Mouse (Mus musculus) A20 (cell line): ENCODE results near the gene Lactb.

ENCODE experiments used
- DNase-seq: peaks from one replicate; pipeline ENCODE4 v3.0.0-alpha.2; 2011; ENCODE audit warnings: low read depth, low spot score

Lactb gene

DNA sequence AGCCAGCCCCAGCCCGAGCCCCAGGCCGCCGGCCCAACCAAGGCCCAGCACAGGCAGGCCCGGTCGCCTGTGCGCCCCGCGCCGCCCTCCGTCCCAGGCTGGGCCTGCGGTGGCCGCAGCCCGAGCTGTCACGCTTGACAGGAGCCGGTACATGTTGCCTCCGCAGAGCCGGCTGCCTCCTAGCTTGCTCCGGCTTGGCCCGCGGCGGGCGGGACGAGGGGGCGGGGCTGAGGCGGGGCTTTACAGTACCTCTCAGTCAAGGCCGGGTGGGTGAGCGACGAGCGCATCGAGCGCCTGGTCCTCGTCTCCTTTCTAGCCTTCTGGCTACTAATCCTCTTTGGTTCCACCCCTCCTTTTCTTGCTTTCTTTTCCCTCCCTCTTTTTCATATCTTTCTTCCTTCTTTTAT, at the start of gene Lactb:
Lactb (minus strand) TSS at position 246 of the 407 bp plus-strand sequence.
- peak; percentile 92 for DNase-seq

DNA sequence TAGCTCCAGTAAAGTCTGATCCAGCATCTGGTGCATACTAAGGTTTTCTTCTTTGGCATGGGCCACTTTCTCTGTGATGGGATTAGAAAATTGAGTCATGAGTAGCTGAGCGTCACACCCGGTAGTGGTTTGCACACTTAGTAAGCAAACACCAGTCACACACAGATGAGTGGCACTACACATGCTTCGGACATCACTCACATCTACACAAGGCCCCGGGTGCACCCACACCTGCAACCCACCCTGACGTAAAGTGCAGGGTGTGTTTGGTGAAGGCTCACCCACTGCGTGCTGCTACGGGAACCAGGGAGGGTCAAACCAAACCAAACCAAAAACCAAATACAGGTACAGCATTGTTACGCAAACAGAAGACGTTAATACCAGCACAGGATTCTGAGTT, 48.1 kb upstream of the Lactb start:
- DNase-seq, result no peak

DNA sequence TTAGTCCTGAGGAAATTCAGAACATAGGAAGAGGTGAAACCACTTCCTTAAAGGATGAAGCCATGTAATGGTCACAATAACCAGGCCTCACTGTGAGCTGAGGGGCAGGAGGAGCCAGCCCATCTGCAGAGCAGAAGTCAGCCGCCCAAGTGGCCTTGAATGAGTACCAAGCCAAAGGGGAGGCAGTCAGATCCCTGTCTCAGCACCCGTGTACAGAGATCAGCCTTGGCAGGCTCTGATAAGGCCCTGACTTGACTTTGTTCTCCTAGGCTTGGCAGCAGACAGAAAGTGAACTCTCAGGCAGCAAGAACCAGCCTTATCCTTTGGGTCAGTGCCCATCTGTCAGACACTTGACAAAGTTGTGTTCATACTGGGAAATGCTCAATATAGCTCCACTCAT, 44.8 kb upstream of the Lactb start:
- no peak for DNase-seq

DNA sequence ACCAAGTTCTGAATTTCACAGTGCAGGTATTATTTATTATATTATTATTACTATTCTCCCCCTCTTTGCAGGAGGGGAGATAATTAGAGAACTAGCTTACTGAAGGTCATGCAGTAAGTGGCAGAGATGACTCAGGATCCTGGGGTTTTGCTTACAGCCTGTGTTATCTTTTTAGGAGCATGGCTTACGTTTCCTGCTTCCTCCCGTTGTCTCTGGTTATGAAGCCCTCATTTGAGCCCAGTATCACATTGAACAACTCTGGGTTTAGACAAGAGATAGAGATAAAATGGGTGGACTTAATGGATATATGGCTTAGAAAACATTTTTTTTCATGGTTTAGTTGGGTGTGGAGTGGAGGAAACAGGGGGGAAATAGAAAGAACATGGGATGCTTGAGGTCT, 38.2 kb upstream of the Lactb start:
- DNase-seq, result no peak

DNA sequence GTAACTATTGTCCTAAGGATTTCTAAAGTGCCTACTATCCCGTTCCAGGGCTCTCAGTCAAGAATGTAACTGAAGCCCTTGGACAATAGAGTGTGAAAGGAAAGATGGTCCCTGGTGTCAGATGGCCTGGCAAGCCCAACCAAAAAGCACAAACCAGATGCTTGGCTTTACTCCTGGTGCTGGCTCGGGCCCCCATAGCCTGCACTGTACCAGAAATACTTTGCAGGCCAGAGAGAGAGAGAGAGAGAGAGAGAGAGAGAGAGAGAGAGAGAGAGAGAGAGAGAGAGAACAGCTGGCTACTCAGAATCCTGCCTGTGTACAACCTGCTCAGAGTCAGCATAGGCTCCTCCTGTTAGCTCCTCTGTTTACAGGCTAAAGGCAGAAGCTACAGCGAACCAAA, 37.2 kb upstream of the Lactb start:
- DNase-seq, result no peak

DNA sequence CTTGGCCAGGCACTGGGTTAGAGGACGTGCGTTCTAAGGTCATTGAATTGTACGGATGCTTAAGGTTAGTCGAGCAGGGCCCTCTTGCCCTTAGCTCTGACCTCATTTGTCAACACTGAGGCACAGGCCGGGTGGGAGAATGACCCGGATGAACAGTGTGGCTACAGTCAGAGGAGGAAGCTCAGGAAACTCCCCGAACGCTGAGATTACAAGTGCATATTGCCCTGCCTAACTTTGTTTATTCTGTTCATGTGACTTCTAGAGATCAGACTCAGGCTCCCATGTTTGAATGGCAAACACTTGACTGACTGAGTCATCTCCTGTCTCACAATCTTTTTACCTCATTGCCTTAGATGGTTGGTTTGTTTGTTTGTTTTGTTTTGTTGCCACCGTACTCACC, 36.2 kb upstream of the Lactb start:
- DNase-seq, result no peak

DNA sequence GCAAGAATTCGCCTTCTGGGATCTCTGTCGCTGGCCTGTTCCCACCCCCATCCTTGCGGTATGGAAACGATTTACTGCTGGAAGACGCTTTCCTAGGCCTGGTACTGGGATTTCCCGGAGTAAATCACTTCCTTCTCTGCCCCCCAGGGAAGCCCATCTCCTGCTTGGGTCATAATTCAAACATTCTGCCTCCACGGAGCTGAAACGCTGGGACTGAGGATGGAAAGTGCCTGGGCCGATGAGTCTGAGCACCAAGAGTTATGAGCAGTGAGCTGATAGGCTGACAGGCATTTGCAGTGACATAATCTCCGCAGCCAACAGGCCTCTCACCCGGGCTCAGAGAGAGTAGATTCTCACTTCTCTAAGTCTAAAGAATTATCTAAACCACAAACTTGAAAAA, 33.5 kb upstream of the Lactb start:
- no peak for DNase-seq

DNA sequence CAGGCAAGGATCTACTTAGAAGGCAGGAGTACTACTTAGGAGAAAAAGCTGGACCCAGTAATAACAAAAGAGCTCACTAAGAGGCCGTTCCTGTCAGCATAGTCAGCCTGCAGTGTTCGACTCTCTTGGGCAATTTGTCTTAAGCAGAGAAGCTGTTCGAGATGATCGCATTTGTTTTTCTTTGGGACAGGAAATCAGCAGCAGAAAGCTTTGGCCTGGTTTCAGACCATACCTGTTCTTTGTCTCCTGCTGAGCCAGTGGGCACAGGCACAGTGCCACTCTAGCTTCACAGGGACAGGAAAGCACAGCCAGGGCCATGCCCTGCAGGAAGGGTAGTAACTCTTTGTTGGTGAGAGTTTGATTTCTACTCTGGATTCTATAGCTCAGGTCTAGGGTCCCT, 31.1 kb upstream of the Lactb start:
- DNase-seq, result no peak

DNA sequence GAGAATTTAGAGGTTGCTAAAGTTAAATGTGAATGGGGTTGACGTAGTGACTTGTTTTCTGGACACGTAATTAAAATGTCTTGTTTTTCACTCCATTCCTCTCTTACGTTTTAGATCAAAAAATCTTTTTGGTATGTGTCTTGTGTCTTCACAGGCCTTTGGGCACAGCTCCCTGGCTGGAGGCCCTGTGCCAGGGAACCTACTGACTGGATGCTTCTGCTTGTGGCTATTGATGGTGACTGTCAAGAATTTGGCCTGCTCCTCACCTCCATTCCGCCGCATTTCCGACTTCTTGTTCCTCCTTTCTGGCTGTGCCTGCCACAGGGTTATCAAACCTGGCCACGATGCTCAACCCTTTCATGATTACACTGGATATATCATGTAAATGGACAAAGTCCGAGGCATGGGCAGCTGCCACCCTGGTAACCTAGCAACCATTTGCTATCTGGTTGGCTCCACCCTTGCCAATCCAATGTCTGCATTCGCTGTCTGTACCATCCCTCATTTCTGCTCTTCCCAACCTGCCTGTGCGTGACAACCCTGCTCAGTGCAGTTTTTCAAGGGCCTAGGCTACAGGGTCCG, 30.0 kb upstream of the Lactb start:
- DNase-seq, result no peak

DNA sequence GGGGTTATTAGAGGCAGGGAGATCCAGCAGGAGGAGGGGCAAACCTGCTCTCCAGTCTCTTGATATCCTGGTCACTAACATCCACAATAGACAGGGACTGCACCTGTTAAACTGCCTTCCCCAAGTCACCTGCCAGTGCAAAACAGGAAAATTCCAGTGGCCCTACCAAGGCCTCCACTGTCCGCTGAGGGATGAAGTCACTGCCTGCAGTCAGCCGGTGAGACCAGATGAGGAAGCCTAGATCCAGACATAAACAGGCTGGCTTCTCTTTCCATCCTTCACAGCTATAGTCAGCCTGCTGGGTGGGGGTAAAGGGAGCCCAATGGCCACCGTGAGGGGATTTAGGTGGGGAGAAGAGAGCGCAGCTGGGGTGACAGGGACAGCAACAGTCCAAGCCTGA, 28.4 kb upstream of the Lactb start:
- DNase-seq, result no peak

DNA sequence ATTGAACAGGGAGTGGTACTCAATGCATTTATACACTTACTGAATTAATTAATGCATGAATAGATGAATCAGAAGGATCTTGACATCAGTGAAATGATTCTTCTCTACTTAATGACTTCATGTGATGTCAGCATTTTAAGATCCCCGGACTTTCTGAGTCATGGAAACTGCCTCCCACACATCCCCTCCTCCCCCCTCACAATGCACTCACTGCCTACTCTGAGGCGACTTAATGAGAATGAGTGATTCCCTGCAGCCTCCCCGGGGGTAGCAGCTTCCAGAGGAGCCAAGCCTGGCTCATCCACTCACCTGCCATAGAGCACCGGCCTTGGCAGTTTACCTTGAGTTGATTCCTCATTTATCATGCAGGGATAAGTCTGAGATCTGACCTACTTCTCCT, 27.9 kb upstream of the Lactb start:
- no peak for DNase-seq

DNA sequence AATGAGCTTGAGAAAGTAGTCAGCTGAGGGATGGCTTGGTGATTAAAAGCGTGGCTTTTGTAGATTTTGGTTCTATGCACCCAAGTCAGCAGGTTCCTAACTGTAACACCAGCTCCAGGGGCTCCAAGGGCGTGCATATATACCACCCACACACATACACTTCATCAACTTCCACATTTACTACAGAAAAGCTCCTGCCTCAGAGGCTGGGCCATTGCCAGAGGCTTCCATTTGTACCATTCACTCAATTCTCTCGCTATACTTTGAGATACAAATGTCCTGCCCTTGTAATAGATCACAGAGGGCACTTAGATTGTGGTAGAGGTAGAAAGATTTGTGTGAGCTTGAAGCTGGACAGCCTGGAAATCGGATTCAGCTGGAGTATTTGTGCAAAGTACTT, 26.2 kb upstream of the Lactb start:
- no peak for DNase-seq

DNA sequence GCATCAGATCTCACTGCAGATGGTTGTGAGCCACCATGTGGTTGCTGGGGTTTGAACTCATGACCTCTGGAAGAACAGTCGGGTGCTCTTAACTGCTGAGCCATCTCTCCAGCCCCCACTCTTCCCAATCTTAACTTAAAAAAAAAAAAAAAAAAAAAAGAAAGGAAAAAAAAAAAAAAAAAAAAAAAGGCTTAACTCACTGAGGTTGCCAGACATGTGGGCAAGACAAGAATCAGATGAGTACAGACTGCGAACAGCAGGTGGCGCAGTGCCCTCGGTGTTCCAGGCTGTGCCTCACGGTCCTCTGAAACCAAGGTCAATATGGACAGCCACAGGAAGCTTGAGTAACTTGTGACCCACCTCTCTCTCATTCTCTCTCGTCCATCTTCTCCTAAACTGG, 25.8 kb upstream of the Lactb start:
- DNase-seq, result peak; percentile 83

DNA sequence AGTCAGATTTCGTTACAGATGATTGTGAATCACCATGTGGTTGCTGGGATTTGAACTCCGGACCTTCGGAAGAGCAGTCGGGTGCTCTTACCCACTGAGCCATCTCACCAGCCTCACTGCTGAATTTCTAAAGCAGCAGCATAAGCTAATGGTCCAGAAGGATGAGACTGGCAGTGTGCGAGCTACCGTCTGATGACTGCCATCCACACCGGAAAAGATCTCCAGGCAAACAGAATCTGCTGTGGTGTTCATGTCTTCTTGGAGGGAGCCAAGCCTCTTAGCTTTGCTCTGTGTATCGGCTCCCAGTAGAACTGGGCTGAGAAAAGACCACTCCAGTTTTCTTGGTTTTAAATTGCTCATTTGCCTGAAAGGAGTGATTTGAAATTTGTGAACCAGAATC, 24.4 kb upstream of the Lactb start:
- DNase-seq, result no peak

DNA sequence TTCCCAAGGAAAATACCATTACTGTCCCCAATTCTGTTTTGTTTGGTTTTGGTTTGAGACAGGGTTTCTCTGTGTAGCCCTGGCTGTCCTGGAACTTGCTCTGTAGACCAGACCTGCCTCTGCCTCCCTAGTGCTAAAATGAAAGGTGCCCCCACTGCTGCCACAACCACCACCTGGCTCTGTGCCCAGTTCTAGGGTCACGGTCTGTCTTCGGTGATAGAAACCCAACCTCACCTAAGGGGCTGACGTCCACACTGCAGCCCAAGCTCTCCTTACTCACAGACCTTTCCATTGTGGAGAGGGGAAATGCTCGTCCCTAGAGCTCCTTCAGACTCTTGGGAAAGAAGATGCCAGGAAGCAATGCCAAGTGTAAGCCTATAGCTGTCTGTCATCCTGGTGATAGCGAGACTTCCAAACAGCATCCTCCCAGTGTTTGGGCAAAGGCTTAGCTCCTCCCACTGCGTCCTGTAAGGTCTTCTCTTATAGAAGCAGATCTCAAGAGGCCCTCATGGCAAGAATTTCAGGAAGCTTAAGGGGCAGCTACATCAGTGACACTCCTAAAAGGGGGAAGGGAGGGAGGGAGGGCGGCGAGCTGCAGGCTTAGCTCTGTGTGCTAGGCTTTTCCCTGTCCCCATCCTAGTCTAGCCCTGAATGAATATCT, 16.6 kb upstream of the Lactb start:
- DNase-seq, result no peak

DNA sequence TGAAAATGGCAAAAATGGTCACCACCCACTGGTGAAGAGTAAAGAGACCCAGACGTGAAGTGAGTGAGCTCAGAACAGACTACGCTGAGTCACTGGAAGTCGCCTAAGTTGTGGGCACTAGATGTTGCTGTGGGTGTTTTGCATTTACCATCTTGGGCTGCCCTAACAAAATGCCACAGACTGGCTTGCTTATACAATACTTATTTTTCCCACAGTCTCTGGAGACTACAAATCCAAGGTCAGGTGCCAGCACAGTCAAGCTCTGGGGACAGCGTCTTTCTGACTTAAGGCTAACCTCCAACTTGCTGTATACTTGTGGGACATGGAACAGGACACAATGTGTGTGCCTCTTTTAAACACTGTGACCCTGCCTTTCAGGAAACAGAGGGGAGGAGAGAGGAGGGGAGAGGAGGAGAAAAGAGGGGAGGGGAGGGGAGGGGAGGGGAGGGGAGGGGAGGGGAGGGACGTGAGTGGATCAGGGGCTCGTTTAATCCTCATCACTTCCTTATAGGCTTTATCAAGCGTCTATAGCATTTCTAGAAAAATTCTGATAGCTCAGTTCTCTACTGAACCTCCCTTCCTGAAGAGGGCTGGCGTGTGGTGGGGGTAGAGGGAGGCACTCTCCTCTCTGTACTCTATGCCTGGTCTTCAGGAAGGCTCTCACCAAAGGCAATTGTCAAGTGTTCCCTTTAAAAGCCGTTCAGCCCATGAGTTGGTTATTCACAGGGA, 15.9 kb upstream of the Lactb start:
- DNase-seq, result no peak

DNA sequence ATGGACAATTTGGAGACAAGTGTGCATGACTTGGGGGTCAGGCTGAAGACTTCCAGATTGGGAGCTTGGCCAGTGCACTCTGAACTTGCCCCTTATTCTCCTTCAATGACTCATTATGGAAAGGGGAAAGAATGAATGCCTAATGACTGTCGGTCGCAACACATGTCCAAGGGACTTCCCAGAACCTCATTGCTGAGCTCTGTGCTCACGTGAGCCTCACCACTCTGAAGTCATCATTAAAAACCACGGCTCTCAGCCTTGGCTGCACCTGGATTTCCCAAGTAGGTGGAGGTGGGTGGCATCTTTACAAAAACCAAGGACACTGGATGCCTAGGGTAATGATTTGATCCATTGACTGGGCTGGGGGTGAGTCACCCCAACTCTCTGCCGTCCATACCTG, 14.8 kb upstream of the Lactb start:
- peak; percentile 20 for DNase-seq

DNA sequence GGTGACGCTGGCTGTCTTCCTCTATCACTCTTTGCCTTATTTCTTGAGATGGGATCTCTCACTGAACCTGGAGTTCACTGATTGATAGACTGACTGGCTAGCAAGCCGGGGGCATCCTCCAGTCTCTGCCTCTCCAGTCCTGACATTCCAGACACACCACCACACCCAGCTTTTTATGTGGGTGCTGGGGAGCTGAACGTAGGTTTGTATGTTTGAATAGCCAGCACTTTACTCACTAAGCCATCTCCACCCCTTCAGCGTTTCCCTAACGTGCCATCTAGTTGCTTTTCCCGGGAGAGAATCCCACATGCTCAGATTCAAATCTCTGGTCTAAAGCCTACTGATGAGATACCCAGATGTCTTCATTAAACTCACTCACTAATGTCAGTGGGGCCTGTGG, 14.3 kb upstream of the Lactb start:
- no peak for DNase-seq

DNA sequence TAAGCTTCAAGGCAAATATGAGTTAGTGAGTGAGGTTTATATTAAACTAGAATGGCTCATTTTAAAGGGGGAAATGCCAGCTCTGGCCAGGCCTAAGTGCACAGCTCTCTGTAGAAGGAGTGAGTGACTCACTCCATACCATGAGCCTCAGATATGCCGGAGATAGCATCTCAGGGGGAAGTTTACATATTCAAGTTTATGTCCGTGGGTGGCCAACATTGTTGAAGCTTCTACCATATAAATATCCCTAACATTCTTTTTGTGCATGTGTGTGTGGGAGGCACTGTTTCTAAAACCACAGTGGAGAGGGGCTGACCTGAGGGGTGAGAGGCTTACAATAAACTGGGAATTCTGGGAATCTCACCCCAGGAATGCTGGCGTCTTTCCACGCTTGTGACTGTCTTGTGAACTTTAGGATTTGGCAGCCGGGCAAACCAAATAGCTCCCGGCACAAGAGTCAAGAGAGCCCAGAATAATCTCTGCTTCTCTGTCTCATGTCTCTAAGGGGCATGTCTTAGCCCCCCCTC, 13.7 kb upstream of the Lactb start:
- DNase-seq, result no peak

DNA sequence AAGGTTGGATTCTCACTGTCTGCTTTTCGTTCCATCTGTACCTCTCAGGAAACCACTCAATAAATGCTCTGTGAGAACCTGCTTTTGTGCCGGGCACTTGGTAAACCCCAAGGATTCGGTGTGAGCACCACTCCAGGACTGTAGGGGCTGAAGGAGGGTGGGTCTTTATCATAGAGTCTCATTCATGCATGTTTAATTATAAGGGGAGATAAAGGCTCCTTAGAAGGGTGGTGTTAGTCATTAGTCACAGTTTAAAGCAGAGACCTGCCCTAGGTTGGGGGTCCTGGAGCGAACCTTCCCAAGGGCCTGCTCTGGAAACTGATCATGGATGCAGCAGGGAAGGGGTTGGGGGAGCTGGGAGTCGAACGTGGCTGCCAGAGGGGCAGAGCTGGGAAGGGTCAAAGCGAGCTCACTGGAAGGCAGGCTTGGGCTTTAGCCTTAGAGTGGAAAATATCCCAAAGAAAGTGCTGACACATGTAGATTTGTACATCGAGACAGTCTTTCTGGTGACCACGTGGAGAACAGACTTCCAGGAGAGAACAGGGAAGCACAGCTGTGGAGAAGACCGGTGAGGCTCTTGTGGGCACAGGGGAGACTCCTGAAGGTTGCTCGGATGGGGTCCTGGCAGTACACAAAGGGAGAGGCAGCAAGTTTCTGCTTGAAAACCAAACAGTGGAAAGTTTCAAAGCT, 13.1 kb upstream of the Lactb start:
- no peak for DNase-seq

DNA sequence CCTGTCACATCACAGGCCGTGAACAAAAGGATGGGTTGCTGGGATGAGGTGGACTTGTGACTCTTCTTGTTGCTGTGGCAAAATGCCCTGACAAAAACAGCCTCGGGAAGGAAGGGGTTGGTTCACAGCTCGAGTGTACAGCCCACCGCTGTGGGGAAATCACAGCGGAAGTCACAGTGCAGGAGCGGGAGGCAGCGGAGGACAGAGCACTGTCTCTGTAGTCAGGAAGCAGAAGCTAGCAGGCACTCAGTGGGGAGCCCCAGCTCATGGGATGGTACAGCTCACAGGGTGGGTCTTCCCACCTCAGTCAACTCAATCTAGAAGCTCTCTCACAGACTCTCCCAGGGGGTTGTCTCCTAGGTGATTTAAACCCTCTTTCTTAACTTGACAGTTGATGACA, 10.1 kb upstream of the Lactb start:
- no peak for DNase-seq

DNA sequence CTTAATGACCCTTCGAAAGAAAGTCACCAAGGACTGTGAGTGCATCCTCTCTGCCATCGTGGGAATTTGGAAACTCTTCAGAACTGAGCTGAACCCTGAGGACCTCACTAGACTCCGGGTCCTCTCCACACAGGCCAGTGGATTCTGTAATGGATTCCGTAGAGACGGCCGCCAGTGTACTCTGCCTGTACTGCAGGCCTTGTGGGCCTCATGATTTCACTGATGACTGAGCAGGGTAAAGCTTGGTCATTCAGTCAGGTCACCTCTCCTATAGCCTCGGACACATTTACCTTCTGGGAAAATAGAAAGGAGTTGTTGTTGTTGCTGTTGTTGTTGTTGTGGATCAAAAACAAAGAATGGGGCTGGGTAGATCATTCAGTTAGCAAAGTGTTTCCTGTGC, 6.8 kb upstream of the Lactb start:
- no peak for DNase-seq
